Comparison of ENCODE assay signal across 29 mouse cellular contexts in the genomic region with DNA sequence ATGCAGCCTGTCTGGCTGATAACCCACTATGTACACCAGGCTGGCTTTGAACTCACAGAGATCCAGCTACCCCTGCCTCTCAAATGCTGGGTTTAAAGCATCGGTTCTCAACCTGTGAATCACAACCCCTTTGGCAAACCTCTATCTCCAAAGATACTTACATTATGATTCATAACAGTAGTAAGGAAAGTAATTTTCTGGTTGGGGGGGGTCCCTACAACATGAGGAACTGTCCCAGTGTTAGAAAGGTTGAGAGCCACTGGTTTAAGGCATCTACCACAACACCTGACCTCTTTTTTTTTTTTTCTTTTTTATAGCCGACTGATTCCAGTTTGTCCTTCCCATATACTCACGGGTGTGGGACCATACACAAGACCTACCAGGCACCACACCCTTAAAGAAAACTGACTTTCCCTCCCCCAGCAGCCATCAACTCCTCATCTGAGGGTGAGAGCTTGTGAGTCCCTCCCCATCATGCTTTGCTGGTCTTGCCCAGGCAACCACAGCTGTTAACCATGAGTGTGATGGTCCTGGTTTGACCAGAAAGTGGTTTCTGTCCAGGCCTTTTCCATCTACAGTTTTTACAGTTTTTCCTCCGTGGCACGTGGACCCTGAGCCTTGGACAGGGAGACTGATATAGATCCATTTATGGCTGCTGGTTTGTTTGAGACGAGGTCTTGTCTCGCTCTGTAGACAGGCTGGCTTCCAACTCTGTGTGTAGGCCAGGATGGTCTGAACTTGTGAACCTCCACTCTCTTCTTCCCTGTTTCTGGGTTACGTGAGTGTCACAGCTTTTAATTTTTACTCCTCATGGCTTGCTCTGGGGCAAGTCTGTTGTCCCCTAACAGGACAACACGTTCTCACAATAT. TPM values are rescaled to one million over a fixed set of nuclear protein-coding genes. Genes with fewer than 3 reads are reported as not detected.
DNase-seq lines count a peak whose midpoint lies in the region; ATAC-seq lines count a peak whose summit lies in the region.
"Had no signal": no experiment of that assay in that cellular context is flagged by ENCODE, and none has a peak within 500 bp of the region (broad histone marks: within the 10 kb centered on the region; RNA-seq: fewer than 3 reads in every experiment).

No protein-coding gene starts in this region.

- DNase-seq in A20 (ENCODE audit: low read depth, low spot score) (peak; percentile 14), ES-CJ7 (ENCODE audit: low read depth, low spot score) (peak; percentile 58)
- peak; percentile 79 for DNase-seq in large intestine, adult 2 months (ENCODE audit: low read depth, low spot score)
- no peak for DNase-seq in adrenal gland, adult 8-10 months
- no peak for DNase-seq in left cerebral cortex, adult 9 months (ENCODE audit: low spot score in 2 of 2)
- no peak for DNase-seq in urinary bladder, postnatal 25 days (ENCODE audit: low spot score)
- DNase-seq: adrenal gland, postnatal 10 days; adrenal gland, postnatal 25 days; cerebellum, adult 11 months; cerebellum, adult 18-20 months; cerebellum, adult 8-10 months; cerebellum, adult 9-11 months; cerebellum, postnatal 14 days; cerebellum, postnatal 36 days; embryo, embryonic 11 days had no signal

- no peak overlapping the region for H3K27ac ChIP-seq in intestine, embryonic 16.5 days (ENCODE audit: low read length)
- H3K27ac ChIP-seq: embryonic facial prominence, embryonic 13.5 days; embryonic facial prominence, embryonic 15.5 days; forebrain, embryonic 10.5 days; forebrain, embryonic 12.5 days had no signal

- H3K4me2 ChIP-seq in intestine, embryonic 16.5 days (ENCODE audit: low read depth, low read length), result no peak overlapping the region
- H3K4me2 ChIP-seq: embryonic facial prominence, embryonic 13.5 days; embryonic facial prominence, embryonic 15.5 days; forebrain, embryonic 12.5 days had no signal

- WGBS in intestine, embryonic 16.5 days, result 67% methylated on average over 9 of the region's 9 CpGs
- WGBS in large intestine, adult 2 months, result 39% methylated on average over 9 of the region's 9 CpGs

- H3K9me3 ChIP-seq in intestine, embryonic 16.5 days (ENCODE audit: control insufficient read depth, low read length), result no peaks in the 10 kb centered on the region
- H3K9me3 ChIP-seq: embryonic facial prominence, embryonic 13.5 days; embryonic facial prominence, embryonic 15.5 days; forebrain, embryonic 10.5 days; forebrain, embryonic 12.5 days had no signal

- H3K9ac ChIP-seq in intestine, embryonic 16.5 days (ENCODE audit: low read depth, low read length), result no peak overlapping the region
- H3K9ac ChIP-seq: embryonic facial prominence, embryonic 13.5 days; embryonic facial prominence, embryonic 15.5 days; forebrain, embryonic 12.5 days had no signal

- ATAC-seq in intestine, embryonic 16.5 days, result peak; percentile 65
- ATAC-seq in megakaryocyte, adult 5-6 weeks (ENCODE audit: poor library complexity, severe bottlenecking), result no peak
- ATAC-seq: forebrain, embryonic 14.5 days; forebrain, embryonic 16.5 days had no signal

- no peak overlapping the region for H3K4me3 ChIP-seq in intestine, embryonic 16.5 days (ENCODE audit: low read length)
- H3K4me3 ChIP-seq: embryonic facial prominence, embryonic 13.5 days; embryonic facial prominence, embryonic 15.5 days; erythroblast, embryonic 14.5 days; forebrain, embryonic 10.5 days; forebrain, embryonic 12.5 days had no signal

- peaks cover 3% of the 10 kb centered on the region; the same call in 1 of the 2 replicates for H3K4me1 ChIP-seq in intestine, embryonic 16.5 days (ENCODE audit: control insufficient read depth, insufficient read depth, low read length)
- H3K4me1 ChIP-seq: embryonic facial prominence, embryonic 15.5 days had no signal

- H3K27me3 ChIP-seq in intestine, embryonic 16.5 days (replicated peaks; ENCODE audit: control insufficient read depth, insufficient read depth, low read length), result no peaks in the 10 kb centered on the region
- H3K27me3 ChIP-seq: embryonic facial prominence, embryonic 13.5 days; embryonic facial prominence, embryonic 15.5 days; forebrain, embryonic 12.5 days had no signal

- no peaks in the 10 kb centered on the region for H3K36me3 ChIP-seq in intestine, embryonic 16.5 days (ENCODE audit: control insufficient read depth, insufficient read depth, low read length)
- H3K36me3 ChIP-seq: embryonic facial prominence, embryonic 13.5 days; embryonic facial prominence, embryonic 15.5 days; forebrain, embryonic 10.5 days; forebrain, embryonic 12.5 days had no signal

RNA-seq across cellular contexts. Expression of a gene that starts 44.4 kb away (rescaled TPM):
- polyA plus RNA-seq in intestine, embryonic 16.5 days (2015; fragmentation: Nextera tagmentation; extraction: Ambion mirVana), result 264 and 267 TPM in 2 replicates
- polyA plus RNA-seq in large intestine, adult 2 months (2012; rRNA removed), result 304 and 322 TPM in 2 replicates
- total RNA-seq in adrenal gland, adult 8-10 months (2022), result under 1 TPM; 0.20 to 0.52 (median 0.43) TPM
- not detected in 2 replicates for total RNA-seq in megakaryocyte, adult 5-6 weeks (2015)
- total RNA-seq in megakaryocyte, adult 5-6 weeks (2017), result not detected in 2 replicates
- total RNA-seq: common myeloid progenitor, adult 5-6 weeks; MEL had no signal
- polyA plus RNA-seq: C2C12; erythroblast, embryonic 14.5 days had no signal

RNA-seq across cellular contexts. Expression of a gene that starts 46.5 kb away (rescaled TPM):
- polyA plus RNA-seq in intestine, embryonic 16.5 days (2015; fragmentation: Nextera tagmentation; extraction: Ambion mirVana), result 0.71 and 0.77 TPM in 2 replicates
- 2.9 and 4.5 TPM in 2 replicates for polyA plus RNA-seq in large intestine, adult 2 months (2012; rRNA removed)
- total RNA-seq in adrenal gland, adult 8-10 months (2022), result 1 to 10 TPM in 3 of 4 experiments, under 1 TPM in 1; 0.80 to 1.9 (median 1.3) TPM
- total RNA-seq in megakaryocyte, adult 5-6 weeks (2015), result not detected in 2 replicates
- not detected in 2 replicates for total RNA-seq in megakaryocyte, adult 5-6 weeks (2017)
- total RNA-seq: common myeloid progenitor, adult 5-6 weeks; ES-E14; MEL had no signal
- polyA plus RNA-seq: C2C12; embryonic facial prominence, embryonic 11.5 days; embryonic facial prominence, embryonic 13.5 days; embryonic facial prominence, embryonic 15.5 days; erythroblast, embryonic 14.5 days; forebrain, embryonic 10.5 days; forebrain, embryonic 12.5 days had no signal

Comparison
In these comparisons a context has a peak if more than half of its experiments do, and no peak if none do; other contexts are left out.
1. DNase-seq: peak in A20 (single experiment), ES-CJ7 (single experiment) and large intestine, adult 2 months (single experiment); none in adrenal gland, adult 8-10 months (single experiment), left cerebral cortex, adult 9 months (0 of 2) and urinary bladder, postnatal 25 days (single experiment).